Mouse (Mus musculus) embryonic facial prominence, embryonic 13.5 days (tissue): ENCODE data around the gene Crybb1. TPM values are rescaled to one million over a fixed set of nuclear protein-coding genes. Genes with fewer than 3 reads are reported as not detected.

Source experiments
- ATAC-seq: fragments of 200-750 bp; cut with Nextera tagmentation; 2 replicates; pipeline ENCODE4 v1.8.0; 2017; ENCODE audit warnings: low read depth; ENCODE audit not compliant: insufficient number of reproducible peaks, insufficient read depth, low FRiP score, low TSS enrichment
- H3K27ac ChIP-seq: fragments of 300-500 bp; sonication (generic); 2 replicates; pipeline ENCODE4 v1.5.1; 2015; ENCODE audit warnings: moderate library complexity, mild to moderate bottlenecking, inconsistent platforms
- H3K27me3 ChIP-seq: fragments of 300-500 bp; sonication (generic); 2 replicates; pipeline ENCODE4 v1.6.1; 2015; ENCODE audit warnings: mild to moderate bottlenecking, inconsistent platforms
- H3K36me3 ChIP-seq: fragments of 300-500 bp; sonication (generic); 2 replicates; pipeline ENCODE4 v1.6.1; 2015; ENCODE audit warnings: mild to moderate bottlenecking, inconsistent platforms
- H3K4me1 ChIP-seq: fragments of 300-500 bp; sonication (generic); 2 replicates; pipeline ENCODE4 v1.6.1; 2015; ENCODE audit warnings: inconsistent platforms
- H3K4me2 ChIP-seq: fragments of 300-500 bp; sonication (generic); 2 replicates; pipeline ENCODE4 v1.6.1; 2015; ENCODE audit warnings: moderate library complexity, mild to moderate bottlenecking, inconsistent platforms
- H3K4me3 ChIP-seq: fragments of 300-500 bp; sonication (generic); 2 replicates; pipeline ENCODE4 v1.5.1; 2015; ENCODE audit warnings: mild to moderate bottlenecking, inconsistent platforms
- H3K9ac ChIP-seq: fragments of 300-500 bp; sonication (generic); 2 replicates; pipeline ENCODE4 v1.6.1; 2015; ENCODE audit warnings: mild to moderate bottlenecking, inconsistent platforms
- H3K9me3 ChIP-seq: fragments of 300-500 bp; sonication (generic); 2 replicates; pipeline ENCODE4 v1.6.1; 2016; ENCODE audit warnings: inconsistent platforms
- WGBS: fragments of 180-500 bp; shearing (Covaris S2); methylation state at CpG from one replicate; pipeline ENCODE4 v1.1.7; 2015; ENCODE audit warnings: mixed read lengths; 5-methylcytosine and 5-hydroxymethylcytosine counted together
- polyA plus RNA-seq: library from polyadenylated mRNA; unstranded; fragments of >200 nt; fragmentation: Nextera tagmentation; extraction: Ambion mirVana; gene quantifications from 2 replicates; pipeline ENCODE4 v1.2.1, GENCODE M21; 2015

Gene Crybb1
- polyA plus RNA-seq, 1 experiment from 2014 or later: 1.3 TPM

- no peaks in the 10 kb centered on the region; the same call in 1 of the 2 replicates for H3K36me3 ChIP-seq
- H3K27ac ChIP-seq: peak overlapping the region; percentile 34; the same call in 1 of the 2 replicates
- no peaks in the 10 kb centered on the region for H3K9me3 ChIP-seq
- no peak overlapping the region for H3K9ac ChIP-seq
- H3K4me3 ChIP-seq: no peak overlapping the region
- H3K27me3 ChIP-seq: no peaks in the 10 kb centered on the region
- no peak overlapping the region for H3K4me2 ChIP-seq
- 65% methylated on average over 6 of the region's 6 CpGs for WGBS
- ATAC-seq: no peak
- H3K4me1 ChIP-seq: peaks cover 69% of the 10 kb centered on the region
These were observed 26.6 kb downstream of the Crybb1 start for GRCm38 (mm10) chr5:112282123-112282779.

GRCm38 (mm10) chr5:112282780-112283482 is 27.3 kb downstream of the Crybb1 start:
- Histone ChIP-seq H3K27ac (peak overlapping the region; percentile 34; the same call in 1 of the 2 replicates), H3K9me3 (no peaks in the 10 kb centered on the region)
- 69% methylated on average over 9 of the region's 9 CpGs for WGBS

DNA sequence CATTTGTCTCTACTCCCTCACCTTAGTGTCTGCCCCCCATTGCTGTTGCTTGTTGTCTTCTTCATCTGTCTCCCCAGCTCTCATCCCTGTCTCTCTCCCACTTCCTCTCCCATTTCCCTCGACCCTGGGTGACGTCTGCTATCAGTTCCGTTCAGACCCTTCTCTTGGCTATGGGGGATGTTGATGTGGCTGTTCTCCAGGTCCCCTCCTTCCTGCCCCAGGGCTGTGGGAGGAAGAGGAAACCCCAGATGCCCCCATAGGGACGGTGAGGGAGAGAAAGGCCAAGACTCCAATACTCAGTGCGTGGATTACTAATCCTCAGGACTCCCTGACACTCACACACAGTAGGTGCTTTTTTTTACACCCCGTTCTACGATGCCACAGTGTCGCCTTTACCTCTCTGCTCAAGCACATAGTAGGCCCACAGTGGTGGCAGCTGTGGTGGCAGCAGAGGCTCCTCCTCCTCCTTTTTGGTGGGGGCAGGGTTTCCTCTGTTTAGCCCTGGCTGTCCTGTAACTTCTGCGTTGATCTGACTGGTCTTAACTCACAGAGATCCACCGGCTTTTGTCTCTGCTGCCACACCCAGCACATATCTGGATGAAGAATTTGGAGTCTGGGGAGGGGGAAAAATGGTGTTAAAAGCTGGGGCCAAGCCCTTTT is 28.1 kb downstream of the Crybb1 start:
- Histone ChIP-seq H3K4me3 (no peak overlapping the region), H3K36me3 (no peaks in the 10 kb centered on the region; the same call in 1 of the 2 replicates), H3K4me1 (peaks cover 61% of the 10 kb centered on the region), H3K27me3 (no peaks in the 10 kb centered on the region), H3K9ac (no peak overlapping the region), H3K4me2 (no peak overlapping the region), H3K27ac (no peak overlapping the region), H3K9me3 (no peaks in the 10 kb centered on the region)
- no peak for ATAC-seq
- WGBS: 65% methylated on average over 10 of the region's 10 CpGs

More at GRCm38 (mm10) chr5:112282780-112283482, 27.3 kb downstream of the Crybb1 start:
- Histone ChIP-seq H3K4me1 (peaks cover 62% of the 10 kb centered on the region), H3K36me3 (no peaks in the 10 kb centered on the region; the same call in 1 of the 2 replicates), H3K4me3 (no peak overlapping the region), H3K27me3 (no peaks in the 10 kb centered on the region), H3K9ac (no peak overlapping the region), H3K4me2 (no peak overlapping the region)
- no peak for ATAC-seq

GRCm38 (mm10) chr5:112284203-112284582 is 28.6 kb downstream of the Crybb1 start:
- no peak overlapping the region for H3K27ac ChIP-seq
- H3K36me3 ChIP-seq: no peaks in the 10 kb centered on the region; the same call in 1 of the 2 replicates
- no peaks in the 10 kb centered on the region for H3K9me3 ChIP-seq
- H3K9ac ChIP-seq: no peak overlapping the region
- peaks cover 58% of the 10 kb centered on the region for H3K4me1 ChIP-seq
- H3K27me3 ChIP-seq: no peaks in the 10 kb centered on the region
- no peak overlapping the region for H3K4me3 ChIP-seq
- no peak overlapping the region for H3K4me2 ChIP-seq
- 73% methylated on average over 7 of the region's 7 CpGs for WGBS
- no peak for ATAC-seq

- H3K4me3 ChIP-seq: no peak overlapping the region
- no peak overlapping the region for H3K9ac ChIP-seq
- peaks cover 48% of the 10 kb centered on the region for H3K4me1 ChIP-seq
- ATAC-seq: no peak
- no peaks in the 10 kb centered on the region for H3K27me3 ChIP-seq
- H3K9me3 ChIP-seq: no peaks in the 10 kb centered on the region
- 88% methylated on average over 7 of the region's 7 CpGs for WGBS
- no peaks in the 10 kb centered on the region; the same call in 1 of the 2 replicates for H3K36me3 ChIP-seq
- no peak overlapping the region for H3K27ac ChIP-seq
- H3K4me2 ChIP-seq: no peak overlapping the region
These were observed 30.0 kb downstream of the Crybb1 start for GRCm38 (mm10) chr5:112285548-112286085.

DNA sequence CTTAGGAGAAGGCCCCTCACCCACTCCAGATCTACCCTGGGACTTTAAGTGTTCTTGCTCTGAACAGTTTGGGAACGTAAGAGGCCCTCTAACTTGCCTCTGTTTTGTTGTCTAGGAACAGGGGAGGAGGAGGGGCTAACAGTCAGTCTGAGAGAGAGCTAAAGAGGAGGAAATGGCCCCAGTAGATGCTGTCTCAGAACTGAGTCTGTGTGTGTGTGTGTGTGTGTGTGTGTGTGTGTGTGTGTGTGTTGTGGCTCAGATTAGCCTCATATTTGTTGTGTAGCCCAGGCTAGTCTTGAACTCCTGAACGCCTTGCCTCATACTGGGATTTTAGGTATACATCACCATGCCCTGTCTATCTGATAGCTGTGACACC is 31.0 kb downstream of the Crybb1 start:
- no peak for ATAC-seq
- Histone ChIP-seq H3K4me3 (no peak overlapping the region), H3K36me3 (no peaks in the 10 kb centered on the region; the same call in 1 of the 2 replicates), H3K9ac (no peak overlapping the region), H3K9me3 (no peaks in the 10 kb centered on the region), H3K4me2 (no peak overlapping the region), H3K4me1 (peaks cover 39% of the 10 kb centered on the region), H3K27me3 (no peaks in the 10 kb centered on the region), H3K27ac (no peak overlapping the region)
- 69% methylated on average over 2 of the region's 2 CpGs for WGBS

DNA sequence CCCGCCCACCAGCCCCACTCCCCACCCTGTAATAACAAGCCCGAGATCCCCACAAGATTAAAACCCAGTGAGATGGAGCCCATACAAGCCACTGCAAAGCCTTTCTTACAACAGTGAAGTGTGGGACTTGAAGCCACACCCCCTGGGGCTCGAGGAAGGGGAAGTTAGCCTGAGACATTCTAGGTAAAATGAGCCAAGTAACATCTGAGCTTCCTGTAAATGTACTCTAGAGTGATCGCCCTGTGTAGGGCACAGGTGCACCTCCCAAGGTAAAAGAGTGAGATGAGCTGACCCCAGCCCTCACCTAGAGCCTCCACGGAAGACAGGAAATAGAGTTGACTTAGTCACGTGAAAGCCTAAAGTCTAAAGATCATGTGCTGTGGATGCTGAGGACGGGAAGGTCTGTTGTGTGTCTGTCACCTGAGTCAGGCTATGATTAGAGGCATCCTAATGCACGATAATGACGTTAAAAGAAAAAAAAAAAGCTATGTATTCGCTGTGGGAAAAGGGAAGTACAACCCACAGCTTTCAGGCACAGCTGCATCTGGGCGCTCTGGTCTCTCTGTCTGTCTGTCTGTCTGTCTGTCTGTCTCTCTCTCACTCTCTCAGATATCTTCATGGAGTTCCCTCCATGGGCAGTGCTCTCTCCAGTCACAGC is 31.5 kb downstream of the Crybb1 start:
- Histone ChIP-seq H3K27ac (no peak overlapping the region), H3K36me3 (no peaks in the 10 kb centered on the region; the same call in 1 of the 2 replicates), H3K27me3 (no peaks in the 10 kb centered on the region), H3K4me1 (peaks cover 37% of the 10 kb centered on the region), H3K9me3 (no peaks in the 10 kb centered on the region), H3K4me2 (no peak overlapping the region), H3K9ac (no peak overlapping the region), H3K4me3 (no peak overlapping the region)
- ATAC-seq: no peak
- 71% methylated on average over 11 of the region's 11 CpGs for WGBS

- Histone ChIP-seq H3K4me2 (no peak overlapping the region), H3K27me3 (no peaks in the 10 kb centered on the region), H3K4me3 (no peak overlapping the region), H3K27ac (no peak overlapping the region), H3K4me1 (peaks cover 37% of the 10 kb centered on the region), H3K9ac (no peak overlapping the region), H3K36me3 (no peaks in the 10 kb centered on the region; the same call in 1 of the 2 replicates), H3K9me3 (no peaks in the 10 kb centered on the region)
- WGBS: 90% methylated on average over 2 of the region's 2 CpGs
- ATAC-seq: no peak
These were observed 32.0 kb downstream of the Crybb1 start for GRCm38 (mm10) chr5:112287652-112288051.

DNA sequence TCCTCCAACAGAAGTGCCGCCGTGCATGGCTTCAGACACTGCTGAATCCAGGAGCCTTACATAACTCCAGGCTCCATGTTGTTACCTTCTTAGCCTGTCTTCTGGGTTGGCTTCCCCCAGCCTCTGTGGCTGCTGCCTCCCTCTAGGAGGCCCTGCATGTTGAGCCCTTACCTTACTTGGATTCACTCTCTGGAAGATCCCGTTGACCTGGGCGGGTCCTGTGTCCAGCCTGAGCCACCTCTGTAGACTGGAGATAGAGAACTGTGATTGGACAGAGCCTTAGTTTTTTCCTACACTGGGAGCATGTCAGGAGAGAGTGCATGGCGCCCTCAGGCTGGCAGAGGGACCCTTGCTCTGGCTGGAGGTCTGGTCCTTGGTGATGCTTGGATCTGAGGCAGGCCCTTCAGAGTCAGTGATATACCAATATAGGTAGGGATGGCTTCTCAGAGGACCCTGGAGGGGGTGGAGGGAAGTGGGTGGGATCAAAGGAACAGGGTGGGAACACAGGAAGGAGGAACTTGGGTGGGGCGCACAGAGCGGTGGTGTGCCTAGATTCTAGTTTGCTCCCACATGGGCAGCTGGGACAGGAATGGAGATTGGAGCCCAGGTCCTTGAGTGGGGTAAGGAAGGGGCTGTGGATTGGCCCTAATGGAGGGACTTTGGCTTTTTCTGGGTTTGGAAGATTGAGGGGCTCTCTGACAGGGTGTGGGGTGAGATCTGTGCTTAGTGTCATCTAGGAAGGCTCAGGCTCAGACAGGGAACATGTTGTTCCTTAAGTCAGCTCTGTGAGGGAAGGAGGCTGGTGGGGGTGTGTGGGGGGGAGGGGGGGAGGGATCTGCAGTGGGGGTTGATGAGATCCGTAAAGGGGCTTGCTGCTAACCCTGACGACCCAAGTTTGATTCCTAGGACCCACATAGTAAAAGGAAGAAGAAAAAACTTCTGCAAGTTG is 32.9 kb downstream of the Crybb1 start:
- no peak overlapping the region for H3K27ac ChIP-seq
- no peak overlapping the region for H3K4me2 ChIP-seq

GRCm38 (mm10) chr5:112289236-112289635 is 33.6 kb downstream of the Crybb1 start:
- peaks cover 36% of the 10 kb centered on the region for H3K4me1 ChIP-seq
- ATAC-seq: no peak
- H3K36me3 ChIP-seq: no peaks in the 10 kb centered on the region
- no peaks in the 10 kb centered on the region for H3K9me3 ChIP-seq
- no peak overlapping the region for H3K27ac ChIP-seq
- H3K27me3 ChIP-seq: no peaks in the 10 kb centered on the region
- no peak overlapping the region for H3K4me3 ChIP-seq
- H3K9ac ChIP-seq: no peak overlapping the region
- no peak overlapping the region for H3K4me2 ChIP-seq
- WGBS: 64% methylated on average over 8 of the region's 8 CpGs

More for the DNA sequence above, 32.9 kb downstream of the Crybb1 start:
- H3K36me3 ChIP-seq: no peaks in the 10 kb centered on the region; the same call in 1 of the 2 replicates
- no peak overlapping the region for H3K9ac ChIP-seq
- H3K4me3 ChIP-seq: no peak overlapping the region
- H3K9me3 ChIP-seq: no peaks in the 10 kb centered on the region
- no peaks in the 10 kb centered on the region for H3K27me3 ChIP-seq
- 76% methylated on average over 9 of the region's 9 CpGs for WGBS
- H3K4me1 ChIP-seq: peaks cover 37% of the 10 kb centered on the region
- no peak for ATAC-seq
